Mouse (Mus musculus) heart, embryonic 16.5 days (tissue): ENCODE measurements around the gene Bckdha. TPM values are rescaled to one million over a fixed set of nuclear protein-coding genes. Genes with fewer than 3 reads are reported as not detected.

Experiments
- ATAC-seq: fragments of 200-750 bp; cut with Nextera tagmentation; replicated peaks from 2 replicates; pipeline ENCODE4 v1.8.0; 2017; ENCODE audit warnings: moderate number of reproducible peaks; ENCODE audit not compliant: insufficient read depth, low FRiP score; ENCODE audit errors: extremely low read depth
- H3K27ac ChIP-seq: fragments of 300-500 bp; sonication (generic); 2 replicates; pipeline ENCODE4 v1.5.1; 2014; ENCODE audit warnings: mild to moderate bottlenecking, low read length, control low read depth, moderate library complexity
- H3K27me3 ChIP-seq: fragments of 300-500 bp; sonication (generic); 2 replicates; pipeline ENCODE4 v1.6.1; 2014; ENCODE audit warnings: low read length, mixed read lengths; ENCODE audit not compliant: control insufficient read depth, insufficient read depth
- H3K36me3 ChIP-seq: fragments of 300-500 bp; sonication (generic); 2 replicates; pipeline ENCODE4 v1.6.1; 2014; ENCODE audit not compliant: control insufficient read depth, insufficient read depth
- H3K4me1 ChIP-seq: fragments of 300-500 bp; sonication (generic); 2 replicates; pipeline ENCODE4 v1.6.1; 2014; ENCODE audit warnings: low read length, mixed read lengths; ENCODE audit not compliant: control insufficient read depth, insufficient read depth
- H3K4me2 ChIP-seq: fragments of 300-500 bp; sonication (generic); 2 replicates; pipeline ENCODE4 v1.6.1; 2014; ENCODE audit warnings: low read depth, mild to moderate bottlenecking, control low read depth, low read length
- H3K4me3 ChIP-seq: fragments of 300-500 bp; sonication (generic); 2 replicates; pipeline ENCODE4 v1.5.1; 2014; ENCODE audit warnings: mild to moderate bottlenecking, control low read depth, low read length
- H3K9ac ChIP-seq: fragments of 300-500 bp; sonication (generic); 2 replicates; pipeline ENCODE4 v1.6.1; 2014; ENCODE audit warnings: low read length, control low read depth
- H3K9me3 ChIP-seq: fragments of 300-500 bp; sonication (generic); replicated peaks from 2 replicates; pipeline ENCODE4 v1.6.1; 2016; ENCODE audit warnings: low read length; ENCODE audit not compliant: control insufficient read depth
- WGBS: fragments of 180-500 bp; shearing (Covaris S2); extraction: QIAGEN DNeasy Blood & Tissue Kit; methylation state at CpG from one replicate; pipeline ENCODE4 v1.1.7; 2014; 5-methylcytosine and 5-hydroxymethylcytosine counted together
- polyA plus RNA-seq: library from polyadenylated mRNA; unstranded; fragments of >200 nt; fragmentation: Nextera tagmentation; extraction: Ambion mirVana; gene quantifications from 2 replicates; pipeline ENCODE4 v1.2.1, GENCODE M21; 2015

Gene Bckdha
- polyA plus RNA-seq, 1 experiment from 2014 or later = 74.4 TPM

DNA sequence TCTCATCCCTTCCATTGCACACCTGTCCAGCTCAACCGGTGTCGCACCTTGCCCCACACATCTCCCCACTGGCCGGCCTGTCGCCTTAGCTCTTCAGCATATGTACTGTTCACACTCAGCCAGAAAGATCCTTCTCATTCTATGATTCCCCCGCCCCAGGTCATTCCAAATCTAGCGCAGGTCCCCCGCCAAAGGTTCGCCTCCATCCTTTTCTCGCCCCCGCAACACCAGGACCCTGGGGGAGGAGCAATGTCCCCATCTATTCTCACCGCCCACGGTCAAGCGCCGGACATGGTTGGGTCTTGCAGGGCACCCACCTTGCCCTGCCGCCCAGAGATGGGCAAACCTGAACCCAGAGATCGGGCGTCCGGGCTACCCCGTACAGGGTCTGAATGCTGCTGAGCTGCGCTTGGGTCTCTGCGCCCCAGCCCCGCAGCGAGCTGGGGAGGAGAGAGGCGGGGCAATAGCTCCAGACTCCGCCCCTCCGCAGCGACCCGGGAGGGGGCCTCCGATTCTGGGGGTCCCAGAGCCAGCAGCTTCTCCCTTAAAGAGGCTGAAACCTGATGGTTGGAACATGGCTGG lies 16.0 kb upstream of the Bckdha start, which contains the start of gene Tmem91:
Gene Tmem91, minus strand, starts transcription at position 448 of the 582 bp plus-strand sequence.
- Histone ChIP-seq H3K4me2 (peak within 1 kb of the TSS; percentile 75), H3K9ac (peak within 1 kb of the TSS; percentile 53), H3K27ac (no peak within 1 kb of the TSS), H3K4me1 (peaks cover 25% of the 10 kb centered on the region), H3K36me3 (no peaks in the 10 kb centered on the region), H3K27me3 (peaks cover 22% of the 10 kb centered on the region), H3K9me3 (no peaks in the 10 kb centered on the region), H3K4me3 (peak within 1 kb of the TSS; percentile 46)
- ATAC-seq = no peak
- 3% methylated on average over 29 of the region's 29 CpGs for WGBS

DNA sequence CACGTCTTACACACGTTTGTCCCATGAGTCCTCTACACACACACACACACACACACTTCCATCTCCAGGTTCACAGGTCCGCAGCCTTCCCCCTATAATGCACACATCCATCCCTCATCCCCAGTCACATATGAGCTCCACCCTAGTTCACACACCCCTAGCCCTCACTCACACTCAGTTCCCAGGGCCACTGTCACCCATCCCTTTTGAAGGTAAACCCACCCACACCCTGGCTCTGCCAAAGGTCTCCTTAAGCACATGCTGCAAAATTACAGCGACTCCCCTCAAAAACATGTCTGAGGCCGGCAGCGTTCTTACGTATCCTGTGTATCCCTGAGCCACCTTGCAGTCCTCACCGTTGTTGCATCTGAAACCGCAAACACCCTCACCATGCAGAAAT lies 15.5 kb upstream of the Bckdha start:
- WGBS = 28% methylated on average over 9 of the region's 9 CpGs
- no peak overlapping the region for H3K9ac ChIP-seq
- no peaks in the 10 kb centered on the region for H3K9me3 ChIP-seq
- H3K4me1 ChIP-seq = peaks cover 25% of the 10 kb centered on the region
- H3K27me3 ChIP-seq = peaks cover 22% of the 10 kb centered on the region
- peak overlapping the region; percentile 75 for H3K4me2 ChIP-seq
- no peaks in the 10 kb centered on the region for H3K36me3 ChIP-seq
- ATAC-seq = no peak
- no peak overlapping the region for H3K27ac ChIP-seq
- peak overlapping the region; percentile 46 for H3K4me3 ChIP-seq

DNA sequence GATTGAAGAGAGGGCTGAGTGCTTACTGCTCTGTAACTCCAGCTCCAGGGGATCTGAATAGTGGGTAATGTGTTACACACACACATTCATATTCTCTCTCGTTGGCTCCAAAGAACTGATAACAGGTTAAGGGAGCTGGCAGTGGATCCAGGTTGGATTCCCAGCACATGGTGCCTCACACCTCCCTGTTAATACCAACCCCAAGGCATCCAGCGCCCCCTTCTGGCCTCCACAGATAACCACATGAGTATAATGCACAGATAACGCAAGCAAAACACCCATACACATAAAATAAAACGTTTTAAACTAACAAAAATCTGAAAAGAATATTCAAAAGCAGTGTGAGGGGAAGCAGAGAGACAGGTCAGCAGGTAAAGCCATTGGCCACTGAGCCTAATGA lies 13.7 kb upstream of the Bckdha start:
- Histone ChIP-seq H3K27me3 (peaks cover 22% of the 10 kb centered on the region), H3K27ac (no peak overlapping the region), H3K36me3 (0 out of 2 replicates have a peak, but pooled peaks cover 3% of the 10 kb centered on the region), H3K9ac (no peak overlapping the region), H3K4me3 (no peak overlapping the region), H3K4me1 (peaks cover 25% of the 10 kb centered on the region), H3K9me3 (no peaks in the 10 kb centered on the region), H3K4me2 (no peak overlapping the region)
- ATAC-seq = no peak
- 47% methylated on average over 4 of the region's 4 CpGs for WGBS

DNA sequence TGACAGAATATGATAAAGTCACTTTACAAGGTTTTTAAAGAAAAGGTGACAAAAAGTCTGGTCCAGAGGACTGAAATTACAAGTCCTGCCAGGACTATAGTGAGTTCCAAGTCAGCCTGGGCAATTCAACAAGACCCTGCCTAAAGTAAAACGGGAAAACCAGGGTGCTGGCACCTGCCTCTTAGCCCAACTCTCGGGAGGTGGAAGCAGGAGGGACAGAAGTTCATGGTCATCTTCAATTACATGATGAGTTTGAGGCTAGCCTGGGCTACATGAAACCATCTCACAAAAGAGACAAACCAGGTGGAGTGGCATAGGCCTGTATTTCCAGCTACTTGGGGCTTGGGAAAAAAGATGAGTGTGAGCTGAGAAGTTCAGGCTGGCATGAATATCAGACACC lies 12.9 kb upstream of the Bckdha start:
- ATAC-seq = no peak
- H3K27ac ChIP-seq = no peak overlapping the region
- H3K4me3 ChIP-seq = no peak overlapping the region
- peaks cover 22% of the 10 kb centered on the region for H3K27me3 ChIP-seq
- no peak overlapping the region for H3K9ac ChIP-seq
- H3K9me3 ChIP-seq = no peaks in the 10 kb centered on the region
- peaks cover 5% of the 10 kb centered on the region for H3K36me3 ChIP-seq
- H3K4me1 ChIP-seq = peaks cover 23% of the 10 kb centered on the region
- WGBS = 40% methylated on average over 2 of the region's 2 CpGs
- no peak overlapping the region for H3K4me2 ChIP-seq

DNA sequence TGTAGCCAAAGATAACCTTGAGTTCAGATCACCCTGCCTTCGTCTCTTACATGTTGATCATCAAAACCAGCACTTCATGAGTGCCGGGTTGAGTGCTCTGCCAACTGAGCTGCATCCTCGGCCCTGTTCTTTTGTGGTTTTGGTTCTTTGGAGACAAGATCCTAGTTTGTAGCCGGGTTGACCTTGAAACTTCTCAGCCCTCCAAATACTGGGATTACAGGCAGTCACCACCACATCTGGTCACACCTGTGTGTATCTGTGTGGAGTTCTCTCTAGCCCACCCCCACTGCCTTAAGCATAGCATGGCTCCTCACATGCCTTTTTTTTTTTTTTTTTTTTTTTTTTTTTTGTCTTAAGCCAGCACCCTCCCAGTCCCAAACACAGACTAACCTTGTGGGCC lies 11.3 kb upstream of the Bckdha start:
- peaks cover 11% of the 10 kb centered on the region for H3K4me1 ChIP-seq
- H3K4me3 ChIP-seq = no peak overlapping the region
- WGBS = 80% methylated on average over 4 of the region's 4 CpGs
- peaks cover 9% of the 10 kb centered on the region for H3K36me3 ChIP-seq
- H3K27me3 ChIP-seq = peaks cover 17% of the 10 kb centered on the region
- no peak overlapping the region for H3K27ac ChIP-seq
- no peak for ATAC-seq
- no peak overlapping the region for H3K4me2 ChIP-seq
- no peaks in the 10 kb centered on the region for H3K9me3 ChIP-seq
- no peak overlapping the region for H3K9ac ChIP-seq

DNA sequence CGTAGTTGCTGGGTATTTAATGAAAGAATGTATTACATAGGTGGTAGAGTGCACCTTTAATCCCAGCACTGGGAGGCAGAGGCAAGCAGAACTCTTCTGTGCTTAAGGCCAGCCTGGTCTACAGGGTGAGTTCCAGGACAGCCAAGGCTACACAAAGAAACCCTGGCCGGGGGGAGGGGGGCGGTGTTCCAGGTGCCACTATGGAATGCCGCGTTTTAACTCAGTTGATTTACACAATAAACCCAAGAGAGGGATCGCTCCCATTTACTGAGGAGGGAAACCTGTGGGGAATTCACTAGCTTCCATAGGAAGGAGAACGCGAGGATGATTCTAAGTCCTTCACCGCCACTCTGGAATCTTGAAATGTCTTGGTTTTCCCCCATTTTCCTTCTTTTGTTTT lies 10.8 kb upstream of the Bckdha start:
- no peak for ATAC-seq
- H3K9me3 ChIP-seq = no peaks in the 10 kb centered on the region
- no peak overlapping the region for H3K27ac ChIP-seq
- H3K27me3 ChIP-seq = peaks cover 12% of the 10 kb centered on the region
- WGBS = 79% methylated on average over 9 of the region's 9 CpGs
- peaks cover 6% of the 10 kb centered on the region; the same call in 1 of the 2 replicates for H3K4me1 ChIP-seq
- H3K9ac ChIP-seq = no peak overlapping the region
- H3K4me2 ChIP-seq = no peak overlapping the region
- H3K36me3 ChIP-seq = peaks cover 9% of the 10 kb centered on the region
- H3K4me3 ChIP-seq = no peak overlapping the region

DNA sequence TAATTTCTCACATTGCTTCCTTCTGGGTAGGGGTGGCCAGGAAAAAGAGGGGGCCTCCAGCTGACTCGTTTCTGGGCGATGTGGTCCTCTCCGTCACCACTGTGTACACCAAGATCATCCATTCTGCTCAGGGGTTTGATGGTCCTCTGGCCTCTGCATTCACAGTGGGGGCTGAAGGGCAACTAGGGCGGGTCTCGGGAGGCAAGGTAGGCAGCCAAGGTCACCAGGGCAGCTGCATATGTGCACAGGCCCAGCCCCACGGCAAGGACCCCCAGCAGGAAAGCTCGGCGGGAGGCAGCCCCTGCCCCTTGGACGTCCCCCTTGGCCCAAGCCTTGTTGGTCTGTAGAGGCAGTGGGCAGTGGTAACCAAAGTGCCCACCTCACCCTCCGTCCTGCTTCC lies 10.4 kb upstream of the Bckdha start:
- peaks cover 11% of the 10 kb centered on the region for H3K36me3 ChIP-seq
- WGBS = 85% methylated on average over 10 of the region's 10 CpGs
- H3K9ac ChIP-seq = no peak overlapping the region
- no peak overlapping the region for H3K4me2 ChIP-seq
- 0 out of 2 replicates have a peak, but pooled peaks cover 6% of the 10 kb centered on the region for H3K4me1 ChIP-seq
- ATAC-seq = no peak
- no peak overlapping the region for H3K27ac ChIP-seq
- H3K4me3 ChIP-seq = no peak overlapping the region
- no peaks in the 10 kb centered on the region for H3K9me3 ChIP-seq
- peaks cover 9% of the 10 kb centered on the region; the same call in 1 of the 2 replicates for H3K27me3 ChIP-seq

DNA sequence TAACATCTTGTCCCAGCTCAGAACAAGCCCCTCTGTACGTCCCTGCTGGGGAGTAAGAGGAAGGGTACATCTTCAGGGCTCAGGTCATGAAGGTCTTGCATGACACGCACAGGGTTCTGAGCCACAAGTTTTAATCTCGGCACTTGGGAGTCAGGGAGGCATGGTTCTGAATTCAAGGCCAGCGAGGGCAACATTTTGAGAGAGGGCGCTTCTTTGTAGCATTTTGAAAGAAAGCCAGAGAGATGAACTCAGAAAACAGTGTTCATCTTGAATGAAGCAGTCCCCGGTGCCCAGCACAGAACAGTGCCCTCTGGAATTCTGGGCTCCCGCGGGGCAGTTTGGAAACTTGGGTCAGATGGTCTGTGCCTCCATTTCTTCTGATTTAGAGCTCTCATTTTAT lies 7.6 kb upstream of the Bckdha start:
- no peaks in the 10 kb centered on the region for H3K9me3 ChIP-seq
- no peak overlapping the region for H3K27ac ChIP-seq
- no peak overlapping the region for H3K4me3 ChIP-seq
- H3K4me2 ChIP-seq = no peak overlapping the region
- H3K4me1 ChIP-seq = 0 out of 2 replicates have a peak, but pooled peaks cover 3% of the 10 kb centered on the region
- no peak for ATAC-seq
- 93% methylated on average over 8 of the region's 8 CpGs for WGBS
- no peaks in the 10 kb centered on the region for H3K27me3 ChIP-seq
- H3K9ac ChIP-seq = no peak overlapping the region
- peaks cover 11% of the 10 kb centered on the region for H3K36me3 ChIP-seq

DNA sequence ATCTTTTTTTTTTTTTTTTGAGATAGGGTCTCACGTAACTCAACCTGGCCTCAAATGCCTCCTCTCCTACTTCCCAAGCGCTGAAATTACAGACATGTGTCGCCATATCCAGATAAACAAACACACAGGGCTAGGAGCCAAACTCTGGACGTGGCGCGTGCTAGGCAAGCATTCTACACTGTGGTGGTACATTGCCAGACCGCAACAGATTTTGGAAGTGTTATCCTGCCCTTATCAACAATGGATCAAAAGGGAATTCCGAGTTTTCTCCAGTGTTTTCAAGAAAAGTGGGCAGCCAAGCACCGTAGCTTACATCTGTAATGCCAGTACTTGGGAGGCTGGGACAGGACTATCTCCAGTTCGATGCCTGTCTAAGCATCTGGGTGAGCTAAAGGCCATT lies 996 bp downstream of the Bckdha start:
- WGBS = 31% methylated on average over 10 of the region's 10 CpGs
- Histone ChIP-seq H3K9ac (peak overlapping the region; percentile 69), H3K4me1 (peaks cover 16% of the 10 kb centered on the region), H3K4me2 (peak overlapping the region; percentile 79), H3K27me3 (no peaks in the 10 kb centered on the region), H3K36me3 (no peaks in the 10 kb centered on the region; the same call in 1 of the 2 replicates), H3K9me3 (no peaks in the 10 kb centered on the region), H3K27ac (no peak overlapping the region), H3K4me3 (peak overlapping the region; percentile 67)
- no peak for ATAC-seq
